Mouse (Mus musculus): ENCODE data around the gene Dnaaf3. TPM values are rescaled to one million over a fixed set of nuclear protein-coding genes. Genes with fewer than 3 reads are reported as not detected.
"Not testable (repeated sequence)": the region's sequence is repeated elsewhere in the genome, so short reads cannot be mapped to it uniquely, and the experiment has no call there.

Gene Dnaaf3
- polyA plus RNA-seq, 1 experiment from 2014 or later, result 2.2 TPM

GRCm38 (mm10) chr7:4524212-4524922 is 7.9 kb downstream of the Dnaaf3 start, which contains the start of gene Tnni3:
Gene Tnni3 (minus strand): TSS chr7:4524229.
- not testable (repeated sequence) for H3K36me3 ChIP-seq (ENCODE audit: control insufficient read depth, insufficient read depth, low read length); H3K4me3 ChIP-seq (ENCODE audit: low read depth, low read length); H3K27me3 ChIP-seq (ENCODE audit: control insufficient read depth, insufficient read depth, low read depth, low read length); H3K9me3 ChIP-seq (replicated peaks; ENCODE audit: control insufficient read depth, low read length, poor library complexity, severe bottlenecking); H3K9ac ChIP-seq (ENCODE audit: low read depth, low read length); H3K4me2 ChIP-seq (ENCODE audit: low read length); ATAC-seq; H3K27ac ChIP-seq (ENCODE audit: low read length)
- 67% methylated on average over 15 of the region's 15 CpGs for WGBS
- H3K4me1 ChIP-seq (ENCODE audit: control insufficient read depth, insufficient read depth, low read length), result peaks cover 13% of the 10 kb centered on the region

- ATAC-seq, result no peak
- H3K4me1 ChIP-seq (ENCODE audit: control insufficient read depth, insufficient read depth, low read length), result peaks cover 13% of the 10 kb centered on the region
- H3K9ac ChIP-seq (ENCODE audit: low read depth, low read length), result no peak overlapping the region
- H3K9me3 ChIP-seq (replicated peaks; ENCODE audit: control insufficient read depth, low read length, poor library complexity, severe bottlenecking), result no peaks in the 10 kb centered on the region
- no peaks in the 10 kb centered on the region for H3K36me3 ChIP-seq (ENCODE audit: control insufficient read depth, insufficient read depth, low read length)
- no peak overlapping the region for H3K4me2 ChIP-seq (ENCODE audit: low read length)
- no peak overlapping the region for H3K4me3 ChIP-seq (ENCODE audit: low read depth, low read length)
- H3K27me3 ChIP-seq (ENCODE audit: control insufficient read depth, insufficient read depth, low read depth, low read length), result peaks cover 8% of the 10 kb centered on the region; the same call in 1 of the 2 replicates
- 89% methylated on average over 33 of the region's 33 CpGs for WGBS
- H3K27ac ChIP-seq (ENCODE audit: low read length), result no peak overlapping the region
Observed at GRCm38 (mm10) chr7:4523205-4524130, 8.8 kb downstream of the Dnaaf3 start.

GRCm38 (mm10) chr7:4522292-4522691 is 10.0 kb downstream of the Dnaaf3 start:
- 83% methylated on average over 6 of the region's 6 CpGs for WGBS
- H3K4me2 ChIP-seq (ENCODE audit: low read length), result no peak overlapping the region
- H3K9me3 ChIP-seq (replicated peaks; ENCODE audit: control insufficient read depth, low read length, poor library complexity, severe bottlenecking), result no peaks in the 10 kb centered on the region
- H3K36me3 ChIP-seq (ENCODE audit: control insufficient read depth, insufficient read depth, low read length), result no peaks in the 10 kb centered on the region
- no peak overlapping the region for H3K27ac ChIP-seq (ENCODE audit: low read length)
- no peak overlapping the region for H3K9ac ChIP-seq (ENCODE audit: low read depth, low read length)
- H3K27me3 ChIP-seq (ENCODE audit: control insufficient read depth, insufficient read depth, low read depth, low read length), result peaks cover 8% of the 10 kb centered on the region; the same call in 1 of the 2 replicates
- ATAC-seq, result no peak
- H3K4me3 ChIP-seq (ENCODE audit: low read depth, low read length), result no peak overlapping the region
- peaks cover 13% of the 10 kb centered on the region for H3K4me1 ChIP-seq (ENCODE audit: control insufficient read depth, insufficient read depth, low read length)

- Histone ChIP-seq H3K9ac (ENCODE audit: low read depth, low read length) (0 out of 2 replicates have a peak overlapping the region, but pooled peaks have one; percentile 14), H3K9me3 (replicated peaks; ENCODE audit: control insufficient read depth, low read length, poor library complexity, severe bottlenecking) (no peaks in the 10 kb centered on the region), H3K27me3 (ENCODE audit: control insufficient read depth, insufficient read depth, low read depth, low read length) (peaks cover 8% of the 10 kb centered on the region; the same call in 1 of the 2 replicates), H3K4me1 (ENCODE audit: control insufficient read depth, insufficient read depth, low read length) (peaks cover 6% of the 10 kb centered on the region), H3K36me3 (ENCODE audit: control insufficient read depth, insufficient read depth, low read length) (no peaks in the 10 kb centered on the region), H3K4me2 (ENCODE audit: low read length) (peak overlapping the region; percentile 47), H3K4me3 (ENCODE audit: low read depth, low read length) (peak overlapping the region; percentile 17), H3K27ac (ENCODE audit: low read length) (no peak overlapping the region)
- 35% methylated on average over 32 of the region's 32 CpGs for WGBS
- ATAC-seq, result no peak
Observed at GRCm38 (mm10) chr7:4521231-4522003, 10.8 kb downstream of the Dnaaf3 start.

- H3K9me3 ChIP-seq (replicated peaks; ENCODE audit: control insufficient read depth, low read length, poor library complexity, severe bottlenecking), result no peaks in the 10 kb centered on the region
- H3K36me3 ChIP-seq (ENCODE audit: control insufficient read depth, insufficient read depth, low read length), result no peaks in the 10 kb centered on the region
- ATAC-seq, result no peak
- WGBS, result 87% methylated on average over 1 of the region's 1 CpGs
- no peak overlapping the region for H3K4me2 ChIP-seq (ENCODE audit: low read length)
- H3K27me3 ChIP-seq (ENCODE audit: control insufficient read depth, insufficient read depth, low read depth, low read length), result peaks cover 8% of the 10 kb centered on the region; the same call in 1 of the 2 replicates
- H3K27ac ChIP-seq (ENCODE audit: low read length), result no peak overlapping the region
- no peak overlapping the region for H3K9ac ChIP-seq (ENCODE audit: low read depth, low read length)
- H3K4me3 ChIP-seq (ENCODE audit: low read depth, low read length), result no peak overlapping the region
- H3K4me1 ChIP-seq (ENCODE audit: control insufficient read depth, insufficient read depth, low read length), result peaks cover 4% of the 10 kb centered on the region; the same call in 1 of the 2 replicates
Observed at GRCm38 (mm10) chr7:4518487-4518886, 13.8 kb downstream of the Dnaaf3 start.

- no peak within 1 kb of the TSS for H3K4me3 ChIP-seq (ENCODE audit: low read depth, low read length)
- H3K36me3 ChIP-seq (ENCODE audit: control insufficient read depth, insufficient read depth, low read length), result no peaks in the 10 kb centered on the region
- no peak within 1 kb of the TSS for H3K27ac ChIP-seq (ENCODE audit: low read length)
- no peak for ATAC-seq
- peaks cover 4% of the 10 kb centered on the region; the same call in 1 of the 2 replicates for H3K4me1 ChIP-seq (ENCODE audit: control insufficient read depth, insufficient read depth, low read length)
- H3K4me2 ChIP-seq (ENCODE audit: low read length), result no peak within 1 kb of the TSS
- H3K9ac ChIP-seq (ENCODE audit: low read depth, low read length), result no peak within 1 kb of the TSS
- WGBS, result 12% methylated on average over 3 of the region's 4 CpGs
- H3K27me3 ChIP-seq (ENCODE audit: control insufficient read depth, insufficient read depth, low read depth, low read length), result peaks cover 3% of the 10 kb centered on the region; the same call in 1 of the 2 replicates
- no peaks in the 10 kb centered on the region for H3K9me3 ChIP-seq (replicated peaks; ENCODE audit: control insufficient read depth, low read length, poor library complexity, severe bottlenecking)
Observed at GRCm38 (mm10) chr7:4516332-4517050, 15.8 kb downstream of the Dnaaf3 start, which contains the start of gene Tnnt1. Gene Tnnt1 (minus strand): TSS chr7:4516382.

- WGBS, result 52% methylated on average over 6 of the region's 6 CpGs
- Histone ChIP-seq H3K36me3 (ENCODE audit: control insufficient read depth, insufficient read depth, low read length) (no peaks in the 10 kb centered on the region), H3K4me3 (ENCODE audit: low read depth, low read length) (no peak overlapping the region), H3K4me1 (ENCODE audit: control insufficient read depth, insufficient read depth, low read length) (peaks cover under 1% of the 10 kb centered on the region; the same call in 1 of the 2 replicates), H3K27me3 (ENCODE audit: control insufficient read depth, insufficient read depth, low read depth, low read length) (no peaks in the 10 kb centered on the region; the same call in 1 of the 2 replicates), H3K9ac (ENCODE audit: low read depth, low read length) (no peak overlapping the region), H3K9me3 (replicated peaks; ENCODE audit: control insufficient read depth, low read length, poor library complexity, severe bottlenecking) (no peaks in the 10 kb centered on the region), H3K4me2 (ENCODE audit: low read length) (no peak overlapping the region), H3K27ac (ENCODE audit: low read length) (no peak overlapping the region)
- no peak for ATAC-seq
Observed at GRCm38 (mm10) chr7:4515853-4516252, 16.4 kb downstream of the Dnaaf3 start.
